Mouse (Mus musculus): Measurements from ENCODE around the gene Map3k4.

DNA sequence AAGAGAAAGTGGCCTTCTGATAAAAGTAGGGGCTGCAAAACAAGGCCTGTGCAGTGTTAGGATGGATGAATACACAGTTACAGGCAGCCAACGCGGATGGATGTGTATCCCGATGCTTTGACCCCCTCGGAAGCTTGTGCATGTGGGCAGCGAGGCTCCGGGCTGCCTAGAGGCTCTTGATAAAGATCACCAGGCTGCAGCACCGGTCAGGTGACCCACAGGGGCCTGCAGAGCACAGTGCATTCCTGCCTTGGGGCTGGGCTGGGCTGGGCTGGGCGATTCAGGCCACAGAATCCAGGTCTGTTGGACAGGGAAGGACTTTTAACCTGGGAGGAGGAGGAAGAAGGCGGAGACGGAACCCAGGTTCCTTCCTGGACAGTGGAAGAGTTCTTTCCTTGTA, 123.0 kb downstream of the Map3k4 start:
- no peak for TF ChIP-seq ZNF384 (IDR thresholded peaks at IDR 0.05; ENCODE audit: low read depth, low read length)
- no peak for TF ChIP-seq HCFC1 (IDR thresholded peaks at IDR 0.05; ENCODE audit: borderline replicate concordance, insufficient read depth, low read length)
- no peak for TF ChIP-seq ZC3H11A (IDR thresholded peaks at IDR 0.05; ENCODE audit: borderline replicate concordance, low read depth, low read length)
